Mouse (Mus musculus) olfactory bulb, adult 2 months (tissue): ENCODE data around the gene Pitpnm3. TPM values are rescaled to one million over a fixed set of nuclear protein-coding genes. Genes with fewer than 3 reads are reported as not detected.

Experiments used
- H3K27ac ChIP-seq: fragments of 200-500 bp; 2 replicates; pipeline ENCODE4 v1.5.1; 2012; ENCODE audit warnings: low read depth, low read length; ENCODE audit not compliant: insufficient read depth
- H3K4me1 ChIP-seq: fragments of 200-500 bp; 2 replicates; pipeline ENCODE4 v1.6.1; 2012; ENCODE audit warnings: low read length; ENCODE audit not compliant: control insufficient read depth, insufficient read depth
- H3K4me3 ChIP-seq: fragments of 200-500 bp; 2 replicates; pipeline ENCODE4 v1.5.1; 2012; ENCODE audit warnings: mild to moderate bottlenecking, low read depth, low read length, moderate library complexity; ENCODE audit not compliant: insufficient read depth
- CTCF ChIP-seq: fragments of 200-500 bp; IDR thresholded peaks from 2 replicates; pipeline ENCODE4 v1.5.1; 2012; ENCODE audit warnings: low read depth, mild to moderate bottlenecking, low read length, moderate library complexity; ENCODE audit not compliant: insufficient read depth
- POLR2A ChIP-seq: fragments of 200-500 bp; IDR thresholded peaks from 2 replicates; pipeline ENCODE4 v1.6.1; 2012; ENCODE audit warnings: mild to moderate bottlenecking, low read depth, low read length, moderate library complexity; ENCODE audit not compliant: insufficient read depth
- WGBS: fragments of 180-500 bp; shearing (Covaris S2); methylation state at CpG from one replicate; pipeline ENCODE4 v1.1.7; 2018; 5-methylcytosine and 5-hydroxymethylcytosine counted together
- polyA plus RNA-seq: library from polyadenylated mRNA; stranded (reverse); fragments of >200 nt; gene quantifications from 2 replicates; pipeline ENCODE4 v1.2.4, GENCODE M21; 2012; ENCODE audit warnings: low replicate concordance; ENCODE audit not compliant: missing spikeins, insufficient read depth, insufficient read length

Pitpnm3 gene
- polyA plus RNA-seq, 1 experiment: not detected

DNA sequence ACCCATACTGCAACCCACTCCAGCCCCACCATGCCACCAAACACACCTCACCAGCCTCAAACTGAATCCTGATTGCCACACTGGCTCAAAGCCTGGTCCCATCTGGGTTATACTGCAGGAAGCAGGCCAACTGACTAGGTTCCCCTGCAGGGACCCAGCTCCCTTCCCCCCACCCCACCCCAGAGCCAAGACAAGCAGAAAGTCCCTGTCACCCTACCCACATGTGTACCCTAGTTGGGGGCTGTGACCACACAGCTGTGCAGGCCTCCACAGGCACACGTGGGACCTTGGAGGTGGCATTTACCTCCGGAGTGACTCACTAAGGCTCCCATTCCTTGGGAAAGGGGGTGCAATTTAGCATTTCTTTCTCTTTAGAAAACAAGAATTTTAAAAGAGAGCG lies 5.1 kb downstream of the Pitpnm3 start:
- Histone ChIP-seq H3K4me3 (peak overlapping the region; percentile 22), H3K27ac (peak overlapping the region; percentile 88), H3K4me1 (peaks cover 76% of the 10 kb centered on the region)
- WGBS: 35% methylated on average over 3 of the region's 3 CpGs
- TF ChIP-seq POLR2A: no peak
- TF ChIP-seq CTCF: no peak

DNA sequence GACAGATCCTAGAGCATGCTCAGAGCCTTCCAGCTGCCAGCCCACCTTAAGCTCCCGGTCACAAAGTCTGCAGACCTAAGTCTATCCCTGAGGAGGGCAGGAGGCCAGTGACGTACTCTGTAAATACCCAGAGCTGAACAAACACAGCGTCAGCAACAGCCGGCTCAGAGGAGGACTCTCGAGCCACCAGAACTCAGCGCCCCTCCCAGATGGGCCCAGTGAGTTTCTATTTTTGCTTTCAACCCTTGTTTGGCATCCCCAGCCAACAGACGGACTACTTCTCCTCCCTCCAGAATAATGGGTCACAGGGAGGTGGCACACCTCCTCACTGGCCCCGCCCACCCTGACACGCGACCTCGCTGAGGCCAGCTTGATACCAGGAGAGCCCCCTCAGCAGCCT lies 5.6 kb downstream of the Pitpnm3 start:
- TF ChIP-seq CTCF: no peak
- no peak for TF ChIP-seq POLR2A
- H3K4me3 ChIP-seq: peak overlapping the region; percentile 22
- 11% methylated on average over 11 of the region's 11 CpGs for WGBS
- H3K4me1 ChIP-seq: peaks cover 78% of the 10 kb centered on the region
- peak overlapping the region; percentile 88 for H3K27ac ChIP-seq

DNA sequence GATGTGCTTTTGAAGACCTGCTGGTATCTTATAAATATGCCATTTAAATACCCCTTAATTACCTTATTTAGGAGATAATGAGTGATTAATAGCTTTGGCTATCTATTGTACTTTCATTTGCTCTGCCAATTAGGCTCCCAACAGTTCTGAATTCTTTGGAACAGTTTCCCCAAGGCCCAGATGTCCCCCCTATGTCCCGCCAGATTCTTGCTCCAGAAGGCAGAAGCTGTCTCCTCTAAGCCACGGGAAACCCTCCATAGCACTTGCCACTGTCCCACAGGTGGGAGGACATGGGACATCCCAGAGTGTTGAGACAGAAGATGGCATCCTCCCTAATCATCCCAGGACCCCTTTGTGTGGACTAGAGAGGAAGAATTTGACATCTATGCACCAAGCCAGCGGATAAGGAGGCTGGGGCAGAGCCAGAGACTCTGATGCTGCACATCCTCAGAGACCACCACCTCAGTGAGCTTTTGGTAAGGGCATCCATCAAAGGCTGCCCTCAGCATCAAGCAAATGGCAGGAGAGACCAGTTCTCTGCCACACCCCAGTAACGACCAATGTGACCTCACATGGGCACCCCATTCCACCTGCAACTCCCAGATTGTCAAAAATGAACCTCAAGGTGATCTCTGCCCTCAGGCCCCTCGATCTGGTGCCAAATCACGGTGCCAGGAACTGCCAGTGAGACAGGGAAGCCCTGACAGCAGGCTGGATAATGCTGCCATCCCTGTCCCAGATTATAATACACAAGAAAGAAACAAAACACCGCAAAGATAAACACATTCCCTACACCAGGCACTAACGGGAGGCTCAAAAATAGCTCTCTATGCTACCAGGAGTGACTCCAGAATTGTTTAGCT lies 6.3 kb downstream of the Pitpnm3 start:
- Histone ChIP-seq H3K4me3 (peak overlapping the region; percentile 22), H3K27ac (peak overlapping the region; percentile 88)

GRCm38 (mm10) chr11:72127450-72128189 lies 8.0 kb downstream of the Pitpnm3 start:
- H3K4me3 ChIP-seq: no peak overlapping the region
- peaks cover 66% of the 10 kb centered on the region for H3K4me1 ChIP-seq
- no peak for TF ChIP-seq POLR2A
- TF ChIP-seq CTCF: no peak
- 64% methylated on average over 5 of the region's 5 CpGs for WGBS
- H3K27ac ChIP-seq: peak overlapping the region; percentile 26; the same call in 1 of the 2 replicates

More for the DNA sequence above, 6.3 kb downstream of the Pitpnm3 start:
- 43% methylated on average over 8 of the region's 8 CpGs for WGBS
- TF ChIP-seq CTCF: no peak
- TF ChIP-seq POLR2A: no peak
- H3K4me1 ChIP-seq: peaks cover 72% of the 10 kb centered on the region

GRCm38 (mm10) chr11:72125781-72126180 lies 9.8 kb downstream of the Pitpnm3 start:
- Histone ChIP-seq H3K27ac (no peak overlapping the region), H3K4me3 (no peak overlapping the region), H3K4me1 (peaks cover 55% of the 10 kb centered on the region)
- WGBS: 86% methylated on average over 3 of the region's 3 CpGs
- TF ChIP-seq POLR2A (no peak), CTCF (no peak)

DNA sequence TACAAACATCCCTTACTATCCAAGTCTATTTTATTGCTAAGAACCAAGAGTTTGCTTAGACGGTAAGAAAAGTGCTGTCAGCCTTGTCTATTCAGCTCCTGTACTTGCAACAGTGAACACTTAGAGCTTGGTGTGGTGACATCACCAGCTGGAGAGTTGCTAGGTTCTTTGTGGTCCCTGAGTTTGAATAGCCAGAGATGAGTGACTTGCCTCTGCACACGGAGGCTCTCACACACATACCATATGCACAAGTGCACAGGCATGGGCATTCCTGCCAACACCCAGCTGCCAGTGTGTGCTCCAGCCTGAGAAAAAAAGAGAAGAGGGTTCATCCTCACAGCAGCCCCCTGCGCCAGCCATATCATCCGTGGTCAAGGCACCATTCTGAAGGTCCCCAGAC lies 12.0 kb downstream of the Pitpnm3 start:
- 53% methylated on average over 4 of the region's 4 CpGs for WGBS

DNA sequence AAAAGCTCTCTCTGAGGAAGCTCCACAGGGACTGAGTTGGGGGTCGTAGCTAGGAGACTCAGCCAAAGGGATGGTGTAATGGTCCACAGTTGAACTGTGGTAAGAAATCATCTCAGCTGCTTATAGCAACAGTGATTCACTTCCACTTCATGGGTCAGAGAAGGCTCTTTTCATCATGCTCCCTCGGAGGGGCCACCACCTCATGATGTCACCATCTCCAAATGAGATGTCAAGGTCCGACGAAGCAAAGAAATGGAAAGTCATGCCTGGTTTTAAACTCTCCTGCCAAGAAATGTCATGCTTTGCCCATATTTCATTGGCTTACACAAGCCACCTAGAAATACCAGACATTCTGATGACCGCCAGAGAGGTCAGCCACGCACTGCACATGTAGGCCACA lies 15.2 kb downstream of the Pitpnm3 start:
- H3K4me3 ChIP-seq: no peak overlapping the region
- TF ChIP-seq CTCF: no peak
- TF ChIP-seq POLR2A: no peak
- H3K4me1 ChIP-seq: peaks cover 28% of the 10 kb centered on the region
- no peak overlapping the region for H3K27ac ChIP-seq
- 86% methylated on average over 6 of the region's 6 CpGs for WGBS

More for the DNA sequence above, 12.0 kb downstream of the Pitpnm3 start:
- Histone ChIP-seq H3K4me1 (peaks cover 45% of the 10 kb centered on the region), H3K27ac (no peak overlapping the region), H3K4me3 (no peak overlapping the region)
- TF ChIP-seq CTCF (no peak), POLR2A (no peak)

- no peak for TF ChIP-seq POLR2A
- no peak for TF ChIP-seq CTCF
- H3K27ac ChIP-seq: no peak overlapping the region
- H3K4me1 ChIP-seq: peaks cover 26% of the 10 kb centered on the region
- no peak overlapping the region for H3K4me3 ChIP-seq
- WGBS: 85% methylated on average over 3 of the region's 3 CpGs
Measured at GRCm38 (mm10) chr11:72118630-72119029, 16.9 kb downstream of the Pitpnm3 start.

- H3K27ac ChIP-seq: no peak overlapping the region
- TF ChIP-seq CTCF (no peak), POLR2A (no peak)
- peaks cover 24% of the 10 kb centered on the region for H3K4me1 ChIP-seq
- 71% methylated on average over 4 of the region's 4 CpGs for WGBS
- H3K4me3 ChIP-seq: no peak overlapping the region
Measured at GRCm38 (mm10) chr11:72113296-72113695, 22.3 kb downstream of the Pitpnm3 start.

DNA sequence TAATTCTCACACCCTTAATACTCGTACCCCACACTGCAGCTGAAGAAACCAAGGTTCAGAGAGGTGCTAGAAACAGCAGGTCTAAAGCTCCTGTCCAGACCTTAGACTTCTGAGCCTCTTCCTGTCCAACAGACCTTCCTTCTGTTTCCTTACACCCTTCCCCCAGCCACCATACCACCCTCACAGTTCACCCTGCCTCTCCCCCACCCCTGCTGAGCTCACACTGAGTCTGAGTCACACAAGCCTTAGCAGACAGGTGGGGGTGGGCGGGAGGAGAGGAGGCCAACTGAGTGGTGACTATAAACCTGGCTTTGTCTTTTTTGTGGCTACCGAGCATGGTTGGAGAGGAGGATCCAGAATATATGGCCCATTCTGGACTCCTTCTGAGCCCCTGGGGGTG lies 24.9 kb downstream of the Pitpnm3 start:
- 35% methylated on average over 3 of the region's 3 CpGs for WGBS
- peak overlapping the region; percentile 46; the same call in 1 of the 2 replicates for H3K27ac ChIP-seq
- H3K4me3 ChIP-seq: no peak overlapping the region
- no peak for TF ChIP-seq CTCF
- TF ChIP-seq POLR2A: no peak
- peaks cover 22% of the 10 kb centered on the region for H3K4me1 ChIP-seq
